In the genomic region with DNA sequence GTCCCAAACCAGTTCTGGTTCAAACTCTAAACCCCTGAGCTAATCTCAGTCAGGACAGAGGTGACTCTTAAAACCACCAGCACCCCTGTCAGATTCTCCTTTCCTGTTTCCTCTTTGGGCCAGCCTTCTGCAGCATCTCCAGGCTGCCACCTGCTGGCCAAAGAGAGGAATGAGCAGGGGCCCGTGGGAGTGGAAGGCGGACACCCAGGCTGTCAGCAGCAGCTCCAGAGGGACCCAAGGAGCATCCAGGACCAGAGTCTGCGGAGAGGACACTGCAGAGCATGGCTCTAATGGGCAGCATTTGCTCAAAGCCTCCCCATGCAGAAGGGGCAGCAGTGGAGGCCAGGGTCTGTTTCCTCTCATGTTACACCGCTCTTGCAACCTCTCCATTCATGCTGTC, we compare ENCODE assay signal across 8 mouse cellular contexts.
DNase-seq lines count a peak whose midpoint lies in the region; ATAC-seq lines count a peak whose summit lies in the region.

No protein-coding gene starts in this region.

- H3K27me3 ChIP-seq in forebrain, embryonic 10.5 days (ENCODE audit: poor library complexity, severe bottlenecking): peaks cover 98% of the 10 kb centered on the region

- peak; percentile 59 for DNase-seq in Muller cell, postnatal 12 days (ENCODE audit: inconsistent ontology term)
- peak; percentile 76 for DNase-seq in brain, adult 2 months (ENCODE audit: low read depth, low spot score)
- peak; percentile 76 for DNase-seq in forebrain, embryonic 10.5 days (ENCODE audit: extremely low spot score, low spot score)
- DNase-seq in heart, postnatal 25 days (ENCODE audit: low spot score): peak; percentile 15
- peak; percentile 59 for DNase-seq in left cerebral cortex, adult 11 months (ENCODE audit: low spot score)
- peak; percentile 82 for DNase-seq in mesoderm, embryonic 11.5 days (ENCODE audit: low read depth, low spot score)
- DNase-seq in spleen, adult 18-20 months: peak; percentile 17 to 53

- no peaks in the 10 kb centered on the region for H3K36me3 ChIP-seq in forebrain, embryonic 10.5 days (replicated peaks)

- WGBS in forebrain, embryonic 10.5 days: 30% methylated on average over 4 of the region's 4 CpGs

- no peak for ATAC-seq in inflammation-experienced regulatory T-cells, adult 6 months

- no peak overlapping the region for H3K27ac ChIP-seq in forebrain, embryonic 10.5 days

- H3K4me1 ChIP-seq in forebrain, embryonic 10.5 days: peaks cover 51% of the 10 kb centered on the region

- intact Hi-C loops in heart, postnatal 25 days (cut with DNase I): loop anchor here (1.0 to 2.0 kb wide), 3 partner anchors 213 to 571 kb away; no protein-coding TSS in a partner anchor

- no peaks in the 10 kb centered on the region for H3K9me3 ChIP-seq in forebrain, embryonic 10.5 days

- no peak overlapping the region for H3K4me3 ChIP-seq in forebrain, embryonic 10.5 days

Comparison
In these comparisons a context has a peak if more than half of its experiments do, and no peak if none do; other contexts are left out.
1. DNase-seq: peak in every context shown above with its lines; median percentile 82 in mesoderm, embryonic 11.5 days; 76 in brain, adult 2 months; 76 in forebrain, embryonic 10.5 days; 59 in Muller cell, postnatal 12 days; 59 in left cerebral cortex, adult 11 months; 35 in spleen, adult 18-20 months; 15 in heart, postnatal 25 days.